Mouse (Mus musculus) A20 (cell line): Measurements from ENCODE around the gene Mobp.

Source experiments
- DNase-seq: peaks from one replicate; pipeline ENCODE4 v3.0.0-alpha.2; 2011; ENCODE audit warnings: low read depth, low spot score

Gene Mobp

GRCm38 (mm10) chr9:120149222-120149828 lies at the start of gene Mobp:
Gene Mobp (plus strand): TSS chr9:120149707.
- no peak for DNase-seq

- no peak for DNase-seq
Observed at GRCm38 (mm10) chr9:120101165-120101564, 48.3 kb upstream of the Mobp start.

GRCm38 (mm10) chr9:120108953-120109352 lies 40.6 kb upstream of the Mobp start:
- peak; percentile 37 for DNase-seq

- DNase-seq, result peak; percentile 98
Observed at GRCm38 (mm10) chr9:120110211-120111018, 39.1 kb upstream of the Mobp start, which contains the start of gene Slc25a38. Gene Slc25a38 (plus strand): TSS chr9:120110374.

DNA sequence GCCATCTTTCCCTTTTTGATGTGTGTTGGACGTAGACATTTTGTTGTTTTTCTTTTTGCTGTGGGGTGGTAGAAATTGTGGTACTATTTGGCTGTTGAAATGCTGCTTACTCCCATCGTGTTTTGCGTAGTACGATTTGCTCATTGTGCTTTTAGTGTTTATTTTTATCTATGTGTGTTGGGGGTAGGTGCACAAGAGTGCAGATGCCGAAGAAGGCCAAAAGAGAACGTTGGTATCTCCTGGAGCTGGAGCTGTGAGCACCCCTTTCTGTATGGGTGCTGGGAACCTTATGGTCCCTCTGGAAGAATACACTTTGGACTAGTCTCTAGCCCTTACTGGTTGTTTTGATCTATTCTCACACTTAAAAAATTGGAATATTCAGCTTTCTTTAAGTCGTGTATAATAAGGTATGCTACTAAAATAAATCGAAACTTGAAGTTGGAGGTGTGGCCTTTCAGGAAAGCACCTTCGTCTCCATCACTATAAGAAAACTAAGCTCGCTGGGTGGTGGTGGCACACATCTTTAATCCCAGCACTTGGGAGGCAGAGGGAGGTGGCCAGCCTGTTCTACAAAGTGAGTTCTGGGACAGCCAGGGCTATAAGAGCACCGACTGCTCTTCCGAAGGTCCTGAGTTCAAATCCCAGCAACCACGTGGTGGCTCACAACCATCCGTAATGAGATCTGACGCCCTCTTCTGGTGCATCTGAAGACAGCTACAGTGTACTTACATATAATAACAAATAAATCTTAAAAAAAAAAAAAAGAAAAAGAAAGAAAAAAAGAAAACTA lies 38.2 kb upstream of the Mobp start:
- peak; percentile 74 for DNase-seq

- no peak for DNase-seq
Observed at GRCm38 (mm10) chr9:120112472-120112871, 37.0 kb upstream of the Mobp start.

DNA sequence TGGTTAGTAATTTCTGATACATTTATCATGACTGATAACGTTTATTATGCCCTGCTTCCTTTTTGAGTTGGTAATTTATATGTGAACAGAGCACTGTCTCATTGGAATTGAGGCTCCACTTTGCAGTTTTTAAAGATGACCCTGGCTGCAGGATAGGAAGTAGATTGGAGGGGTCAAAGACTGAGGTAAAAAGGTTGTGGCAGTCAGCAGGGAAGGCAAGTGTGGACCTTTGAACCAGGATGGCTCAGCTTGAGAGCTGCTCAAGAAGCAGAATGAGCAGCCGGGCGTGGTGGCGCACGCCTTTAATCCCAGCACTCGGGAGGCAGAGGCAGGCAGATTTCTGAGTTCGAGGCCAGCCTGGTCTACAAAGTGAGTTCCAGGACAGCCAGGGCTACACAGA lies 36.1 kb upstream of the Mobp start:
- DNase-seq, result no peak

- no peak for DNase-seq
Observed at GRCm38 (mm10) chr9:120114051-120114788, 35.3 kb upstream of the Mobp start.

DNA sequence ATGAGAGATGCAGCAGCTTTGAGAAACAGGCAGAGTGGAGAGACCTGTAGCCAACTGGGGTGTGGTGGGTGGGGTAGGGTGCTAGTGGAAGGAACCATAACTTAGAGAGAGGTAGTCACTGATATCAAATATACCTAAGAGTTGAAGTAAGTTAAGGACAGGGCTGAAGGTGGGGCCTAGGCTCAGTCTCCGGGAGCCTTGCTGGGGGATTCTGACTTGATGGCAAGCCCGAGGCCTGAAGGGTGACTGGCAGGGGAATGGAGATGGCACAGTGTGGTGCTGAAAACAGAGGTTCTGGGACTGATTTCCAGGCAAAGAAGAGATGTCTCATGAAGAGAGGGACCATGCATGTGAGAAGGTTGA lies 34.7 kb upstream of the Mobp start:
- no peak for DNase-seq

- DNase-seq, result no peak
Observed at GRCm38 (mm10) chr9:120115580-120115979, 33.9 kb upstream of the Mobp start.

DNA sequence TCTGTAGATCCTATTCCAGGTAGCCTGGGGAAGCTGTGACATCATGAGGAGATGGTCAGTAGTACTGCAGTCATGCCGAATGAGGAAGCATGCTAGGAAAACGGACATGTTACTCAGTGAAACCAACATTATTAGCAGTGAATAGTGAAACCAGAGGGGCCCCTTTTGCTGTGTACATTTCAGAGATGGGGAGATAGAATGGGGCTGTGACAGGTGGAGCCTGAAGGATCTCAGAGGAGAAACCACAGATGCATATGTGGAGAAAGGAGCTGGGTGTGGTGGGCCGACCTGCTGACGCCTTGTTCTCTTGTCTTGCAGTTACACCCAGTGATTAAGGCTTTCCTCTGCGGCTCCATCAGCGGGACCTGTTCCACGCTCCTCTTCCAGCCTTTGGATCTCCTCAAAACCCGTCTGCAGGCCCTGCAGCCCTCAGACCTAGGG lies 33.3 kb upstream of the Mobp start:
- no peak for DNase-seq

GRCm38 (mm10) chr9:120118212-120118611 lies 31.3 kb upstream of the Mobp start:
- DNase-seq, result no peak

DNA sequence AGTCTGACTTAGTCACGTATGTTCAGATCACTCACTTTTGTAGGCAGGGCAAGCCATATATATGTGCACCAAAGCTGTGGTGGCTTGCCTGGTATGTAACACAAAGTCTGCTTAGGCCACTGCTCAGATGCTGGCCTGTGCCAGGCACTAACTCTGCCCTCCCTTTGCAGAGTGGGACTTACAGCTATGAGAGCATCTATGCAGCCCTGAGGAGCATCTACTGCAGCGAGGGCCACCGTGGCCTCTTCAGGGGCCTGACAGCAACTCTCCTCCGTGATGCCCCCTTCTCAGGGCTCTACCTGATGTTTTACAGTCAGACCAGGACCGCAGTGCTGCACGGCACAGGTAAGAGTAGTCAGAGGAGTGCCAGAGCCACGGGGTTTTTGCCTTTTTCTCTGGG lies 29.0 kb upstream of the Mobp start:
- no peak for DNase-seq

DNA sequence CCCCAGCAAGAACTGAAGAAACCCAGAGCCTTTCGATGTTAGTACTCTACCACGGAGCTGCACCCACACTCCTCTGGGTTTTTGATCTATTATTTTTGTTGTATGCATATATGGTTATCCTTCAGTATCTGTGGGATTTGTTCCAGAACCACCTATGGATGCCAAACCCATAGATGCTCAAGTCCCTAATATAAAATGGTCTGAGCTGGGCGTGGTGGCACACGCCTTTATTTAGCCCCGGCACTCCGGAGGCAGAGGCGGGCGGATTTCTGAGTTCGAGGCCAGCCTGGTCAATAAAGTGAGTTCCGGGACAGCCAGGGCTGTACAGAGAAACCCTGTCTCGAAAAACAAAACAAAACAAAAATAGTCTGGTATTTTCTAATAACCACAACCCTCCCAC lies 22.6 kb upstream of the Mobp start:
- no peak for DNase-seq

DNA sequence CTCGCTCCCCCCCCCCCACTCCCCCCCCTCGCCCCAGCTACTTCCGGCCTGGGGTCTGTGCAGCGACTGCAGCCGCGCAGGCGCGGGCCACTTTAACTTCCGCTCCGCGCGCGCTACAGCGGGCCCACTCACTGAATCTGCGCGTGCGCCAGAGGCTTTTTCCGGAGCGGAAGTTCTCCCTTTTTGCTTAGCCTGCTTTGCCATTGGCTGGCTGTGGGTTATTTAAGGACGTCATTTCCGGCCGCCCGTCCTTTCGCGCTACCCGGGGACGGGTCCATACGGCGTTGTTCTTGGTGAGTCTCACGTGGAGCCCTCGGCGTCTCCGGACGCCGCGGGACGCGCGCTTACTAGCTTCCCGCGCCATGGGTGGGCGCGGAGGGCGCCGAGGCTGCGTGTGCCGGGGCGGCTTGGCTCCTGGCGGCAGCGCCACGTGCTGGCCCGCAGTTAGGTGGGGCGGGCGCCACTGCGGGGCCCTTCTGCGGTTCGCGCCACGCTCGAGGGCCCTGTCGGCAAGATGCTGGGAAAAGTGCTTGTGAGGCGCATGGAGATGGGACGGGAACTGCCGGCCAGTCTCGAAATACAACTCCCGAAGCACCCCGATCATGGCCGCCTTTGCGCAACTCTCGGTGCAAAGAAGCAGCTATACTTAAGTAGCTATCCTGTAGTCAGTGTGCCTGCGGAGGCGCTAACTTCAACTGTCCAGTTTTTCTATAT lies 21.8 kb upstream of the Mobp start, which contains the start of gene Rpsa:
Gene Rpsa (plus strand): TSS at position 152 of the 714 bp plus-strand sequence.
- peak; percentile 98 for DNase-seq

- DNase-seq, result no peak
Observed at GRCm38 (mm10) chr9:120129276-120129675, 20.2 kb upstream of the Mobp start.

GRCm38 (mm10) chr9:120131784-120132288 lies 17.7 kb upstream of the Mobp start:
- DNase-seq, result no peak

DNA sequence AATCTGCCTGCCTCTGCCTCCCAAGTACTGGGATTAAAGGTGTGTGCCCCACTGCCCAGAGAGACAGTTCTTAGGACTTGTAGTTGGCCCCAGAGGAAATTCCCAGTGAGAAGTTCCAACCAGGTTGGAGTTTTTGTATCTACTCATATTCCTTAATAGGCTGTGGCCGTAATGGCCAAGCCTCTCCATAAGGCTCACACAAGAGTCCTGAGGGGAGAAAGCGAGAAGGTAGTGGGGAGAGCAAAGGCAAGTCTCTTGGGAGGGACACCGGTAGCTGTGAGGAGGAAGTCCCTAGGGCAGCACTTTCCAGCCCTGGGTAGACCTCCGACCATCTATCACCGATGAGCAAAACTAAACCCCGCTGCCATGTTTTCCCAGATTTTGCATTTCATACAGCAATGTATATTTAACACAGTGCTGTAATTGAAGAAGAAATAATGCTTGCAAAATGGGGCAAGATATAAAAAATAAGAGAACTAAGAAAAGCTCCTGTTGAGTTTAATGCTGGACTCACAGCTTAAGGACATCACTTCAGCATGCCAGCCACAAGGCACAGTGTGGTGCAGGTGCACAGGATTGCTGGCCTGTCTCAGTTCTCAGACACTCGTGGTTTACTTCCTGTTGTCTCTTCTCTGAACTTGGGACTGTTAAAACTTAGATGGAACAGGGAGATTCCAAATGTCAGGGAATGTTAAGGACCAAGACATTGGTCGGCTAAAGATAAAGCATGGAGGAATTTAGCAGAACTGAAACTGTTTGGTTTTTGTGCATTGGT lies 16.3 kb upstream of the Mobp start:
- DNase-seq, result peak; percentile 48

GRCm38 (mm10) chr9:120133755-120134475 lies 15.6 kb upstream of the Mobp start:
- DNase-seq, result peak; percentile 42
